Mouse (Mus musculus): ENCODE results near the gene Pxt1.

DNA sequence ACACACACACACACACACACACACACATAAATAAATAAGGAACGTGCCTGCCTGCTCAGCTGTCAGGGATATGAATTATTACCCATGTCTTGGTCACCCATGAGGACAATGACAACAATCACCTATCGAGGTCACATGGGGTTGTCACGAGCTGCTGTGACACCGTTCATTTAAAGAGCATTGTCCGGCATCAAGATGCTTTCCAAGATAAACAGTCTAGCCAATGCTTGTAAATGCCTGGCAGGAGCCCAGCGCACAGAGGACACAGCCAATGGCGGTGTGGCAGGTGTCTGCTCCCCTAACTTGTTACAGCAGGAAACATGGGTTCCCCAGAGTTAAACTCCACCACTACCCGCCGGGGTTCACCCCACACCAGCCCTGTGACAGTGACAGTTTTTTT lies 15.6 kb downstream of the Pxt1 start:
- TF ChIP-seq CTCF (IDR thresholded peaks at IDR 0.05; ENCODE audit: low read depth) = no peak
- TF ChIP-seq EP300 (IDR thresholded peaks at IDR 0.05; ENCODE audit: low read depth) = no peak

Measured in heart, postnatal 0 days (tissue).